Mouse (Mus musculus) MN1 (cell line): Measurements from ENCODE around the gene Fam110a.
"Not testable (repeated sequence)": the region's sequence is repeated elsewhere in the genome, so short reads cannot be mapped to it uniquely, and the experiment has no call there.

Experiments used
- DNase-seq: peaks from one replicate; pipeline ENCODE4 v3.0.0-alpha.2; 2016; ENCODE audit warnings: low spot score

Fam110a gene

DNA sequence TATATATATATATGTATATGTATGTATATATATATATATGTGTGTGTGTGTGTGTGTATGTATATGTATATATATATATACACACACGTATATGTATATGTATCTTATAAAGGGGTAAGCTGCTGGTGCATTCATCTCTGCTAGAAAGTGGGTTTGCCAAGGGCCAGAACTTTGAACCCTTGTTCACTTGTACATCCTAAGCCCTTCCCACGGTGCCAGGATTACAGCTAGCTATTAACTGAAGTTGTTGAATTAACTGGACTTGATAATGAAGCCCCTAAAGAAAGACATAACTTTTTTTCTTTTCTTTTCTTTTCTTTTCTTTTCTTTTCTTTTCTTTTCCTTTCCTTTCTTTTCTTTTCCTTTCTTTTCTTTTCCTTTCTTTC lies 17.2 kb upstream of the Fam110a start:
- not testable (repeated sequence) for DNase-seq

DNA sequence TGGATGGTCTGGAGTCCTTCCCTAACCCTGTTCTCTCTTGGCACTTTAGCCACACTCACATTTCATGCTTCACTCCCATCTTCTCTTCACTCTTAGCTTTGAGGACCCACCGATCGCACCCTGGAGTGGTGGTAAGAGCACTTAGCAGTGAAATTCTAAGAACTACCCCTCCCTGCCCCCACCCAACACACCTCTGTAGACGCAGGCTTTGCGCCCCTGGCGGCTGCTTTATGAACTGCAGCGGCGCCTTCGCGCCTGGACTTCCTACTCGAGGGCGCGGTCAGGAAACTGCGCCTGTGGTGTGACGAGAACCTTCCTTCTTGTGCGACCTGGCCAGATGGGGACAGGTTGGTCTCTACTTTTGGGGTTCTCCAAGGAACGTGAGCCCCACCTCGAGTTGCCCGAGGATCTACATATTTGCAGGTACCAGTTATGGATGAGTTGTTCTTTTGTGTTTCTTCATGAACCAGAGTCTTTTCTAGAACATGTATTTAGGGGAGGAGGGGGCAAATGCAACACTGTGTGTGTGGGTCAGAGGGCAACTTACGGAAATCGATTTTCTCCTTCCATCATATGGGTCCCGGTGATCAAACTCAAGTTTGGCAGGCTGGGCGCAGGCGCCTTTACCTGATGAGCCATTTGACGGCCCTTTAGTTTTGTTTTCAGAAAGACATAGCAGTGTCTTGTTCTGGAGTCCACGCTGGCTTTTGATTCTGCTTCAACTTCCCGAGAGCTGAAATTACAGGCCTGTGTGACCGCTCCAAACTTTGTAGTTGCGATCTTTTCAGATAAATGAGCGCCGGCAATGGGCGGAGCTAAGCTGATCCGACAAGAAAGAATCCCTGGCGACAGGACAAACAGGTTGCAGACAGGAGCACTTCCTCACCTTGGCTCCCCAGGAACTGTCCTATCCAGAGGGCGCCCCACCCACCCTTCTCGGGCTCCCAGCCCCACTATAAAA lies 16.5 kb upstream of the Fam110a start, which contains the start of gene Slc52a3:
TSS of gene Slc52a3 (plus strand) at position 283 of the 961 bp plus-strand sequence.
- peak; percentile 74 for DNase-seq

DNA sequence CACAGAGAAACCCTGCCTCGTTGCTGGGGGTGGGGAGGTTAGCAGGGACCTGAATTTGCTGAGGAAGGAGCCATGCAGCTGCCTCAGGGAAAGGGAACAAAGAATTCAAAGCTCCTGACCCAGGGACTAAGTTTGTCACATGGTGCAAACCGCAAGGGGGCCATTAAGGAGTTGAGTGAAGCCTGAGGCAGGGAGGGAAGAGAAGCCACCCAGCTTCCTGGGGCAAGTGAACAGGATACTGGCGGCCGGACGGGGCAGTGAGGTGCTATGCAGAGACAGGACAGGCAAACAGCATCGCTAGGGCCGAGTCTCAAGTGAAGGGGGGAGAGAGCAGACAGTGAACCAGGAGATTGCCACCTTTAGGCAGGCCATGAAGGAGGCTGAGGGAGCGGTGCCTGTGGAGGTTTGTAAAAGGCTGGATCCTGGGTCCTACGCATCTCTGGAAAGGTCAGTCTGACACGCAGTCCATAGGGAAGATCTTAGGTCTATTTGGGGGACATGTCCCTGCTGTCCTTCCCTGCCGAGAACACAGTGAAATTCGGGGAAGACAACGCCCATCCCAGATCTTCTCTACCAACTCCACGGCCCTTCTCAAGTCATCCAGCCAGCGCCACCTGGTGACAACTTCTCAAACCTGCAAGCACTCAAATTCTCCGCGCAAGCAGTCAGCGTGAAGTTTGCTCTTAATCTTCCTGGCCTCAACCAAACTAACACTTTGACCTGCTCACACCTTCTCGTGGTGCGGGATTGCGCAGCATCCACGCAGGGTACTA lies 14.5 kb upstream of the Fam110a start:
- DNase-seq = peak; percentile 76

DNA sequence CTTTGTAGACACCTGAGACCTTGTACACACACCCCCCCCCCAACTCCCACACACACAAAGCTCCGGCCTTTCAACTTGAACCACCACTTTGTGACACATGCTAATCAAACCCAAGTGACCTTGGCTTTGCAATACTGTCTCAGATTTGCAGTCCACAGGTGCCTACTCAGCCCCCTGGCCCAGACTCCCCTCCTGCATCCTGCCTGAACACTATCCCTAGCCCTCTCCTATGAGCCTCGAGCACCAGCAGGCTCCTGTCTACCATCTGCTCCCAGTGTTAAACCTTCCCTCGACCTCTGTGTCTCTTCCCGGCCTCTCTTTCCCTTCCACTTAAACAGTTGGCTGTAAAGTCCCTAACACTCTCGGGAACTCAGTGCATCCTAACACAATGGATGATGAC lies 11.4 kb upstream of the Fam110a start:
- no peak for DNase-seq

DNA sequence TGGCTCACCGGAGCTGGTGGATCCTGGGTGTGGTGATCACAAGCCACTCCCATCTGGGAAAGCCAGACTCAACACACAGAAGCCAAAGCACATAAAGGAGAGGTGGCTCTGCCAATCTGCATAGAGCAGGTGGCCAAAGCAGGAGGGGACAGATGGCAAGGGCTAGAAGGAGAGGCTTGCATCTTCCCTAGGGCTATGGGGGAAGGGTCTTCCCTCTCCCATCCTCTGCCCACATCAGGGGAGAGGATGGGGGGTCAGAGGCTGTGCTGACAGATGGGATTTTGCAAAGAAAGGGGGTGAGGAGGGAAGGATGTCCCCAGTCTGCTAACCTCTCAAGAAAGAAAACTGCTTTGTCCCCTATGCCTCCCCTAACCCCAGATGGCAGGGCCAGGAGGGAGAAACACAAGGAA lies 11.0 kb upstream of the Fam110a start:
- DNase-seq = no peak

DNA sequence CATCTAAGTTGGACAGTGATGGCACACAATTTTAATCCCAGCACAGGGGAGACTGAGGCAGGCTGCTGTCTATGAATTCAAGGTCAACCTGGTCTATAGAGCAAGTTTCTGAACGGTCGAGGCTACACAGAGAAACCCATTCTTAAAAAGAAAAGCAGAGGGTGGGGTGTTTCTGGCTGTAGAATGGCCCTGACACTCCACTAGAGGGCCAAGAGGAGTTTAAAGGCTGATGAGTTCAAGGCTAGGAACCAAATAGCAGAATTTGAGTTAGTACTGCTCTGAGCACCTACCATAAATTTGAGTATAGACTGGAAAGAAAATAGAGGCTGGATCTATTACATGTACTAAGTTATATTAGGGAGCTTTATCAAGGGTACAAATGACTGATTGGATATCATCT lies 9.0 kb upstream of the Fam110a start:
- no peak for DNase-seq

DNA sequence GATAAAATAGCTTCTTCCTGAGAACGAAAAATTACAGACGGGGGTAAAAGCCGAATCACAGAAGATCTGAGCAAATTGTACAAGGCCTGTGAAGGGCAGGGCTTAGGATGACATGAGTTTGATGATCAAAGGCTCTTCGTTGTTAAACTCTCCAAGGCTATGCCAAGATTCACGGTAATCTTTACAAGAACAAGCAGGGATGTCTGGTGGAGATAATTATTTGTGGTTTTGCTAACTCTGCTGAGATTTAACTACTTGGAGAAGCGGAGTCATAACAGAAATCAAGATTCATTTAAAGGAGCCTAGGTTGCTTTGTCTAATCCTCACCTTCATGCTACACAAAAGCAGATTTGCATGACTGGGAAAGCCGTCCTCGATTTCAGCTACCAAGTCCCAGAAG lies 6.9 kb upstream of the Fam110a start:
- DNase-seq = no peak

DNA sequence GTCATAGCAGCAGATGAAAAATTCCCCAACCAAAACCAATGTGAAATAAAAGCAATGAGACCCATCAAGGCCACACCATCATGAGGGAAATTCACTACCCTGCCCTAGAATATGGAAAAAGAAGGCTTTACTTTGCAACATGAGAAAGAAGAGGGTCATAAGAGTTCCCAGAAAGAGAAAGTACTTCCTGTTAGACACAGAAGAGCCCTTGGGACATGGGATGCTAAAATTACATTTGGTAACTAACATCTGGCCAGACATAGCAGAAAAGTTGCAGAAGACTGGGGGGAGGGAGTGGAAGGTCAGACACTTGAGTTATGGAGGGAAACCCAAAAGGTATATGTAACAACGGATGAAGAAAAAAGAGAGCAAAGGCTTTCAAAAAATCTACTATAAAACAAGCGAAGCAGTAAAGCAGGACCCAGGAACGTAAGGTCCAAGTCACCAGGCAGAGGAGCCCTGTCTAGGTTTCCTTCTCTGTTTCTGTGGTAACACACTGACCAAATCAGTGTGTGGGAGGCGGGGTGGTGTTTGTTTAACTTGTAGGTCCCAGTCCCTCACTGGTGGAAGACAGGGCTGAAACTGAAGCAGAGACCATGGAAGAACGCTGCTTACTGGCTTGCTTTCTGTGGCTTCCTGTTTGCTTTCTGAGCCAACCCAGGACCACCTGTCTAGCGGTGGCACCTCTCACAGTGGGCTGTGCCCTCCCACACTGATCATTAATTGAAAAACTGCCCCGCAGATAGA lies 5.6 kb upstream of the Fam110a start:
- no peak for DNase-seq

DNA sequence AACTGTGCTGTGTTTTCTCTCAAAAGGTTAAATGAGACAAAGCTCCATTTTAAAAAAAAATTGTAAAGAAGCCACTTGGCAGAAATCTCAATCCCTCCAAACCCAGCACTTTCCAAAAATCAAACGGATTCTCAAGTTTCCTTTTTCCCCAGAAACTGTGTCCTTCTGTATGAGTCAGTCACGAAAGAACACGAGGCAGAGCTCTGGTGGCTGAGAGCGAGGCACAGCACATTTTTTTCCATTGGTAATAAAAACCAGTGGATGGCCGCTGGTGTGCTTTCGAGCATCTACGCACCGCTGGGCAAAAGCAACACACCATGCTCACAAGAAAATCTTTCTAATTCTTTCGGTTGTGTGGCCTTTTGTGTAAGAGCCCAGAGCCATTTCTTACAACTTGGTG lies 4.0 kb upstream of the Fam110a start:
- no peak for DNase-seq

DNA sequence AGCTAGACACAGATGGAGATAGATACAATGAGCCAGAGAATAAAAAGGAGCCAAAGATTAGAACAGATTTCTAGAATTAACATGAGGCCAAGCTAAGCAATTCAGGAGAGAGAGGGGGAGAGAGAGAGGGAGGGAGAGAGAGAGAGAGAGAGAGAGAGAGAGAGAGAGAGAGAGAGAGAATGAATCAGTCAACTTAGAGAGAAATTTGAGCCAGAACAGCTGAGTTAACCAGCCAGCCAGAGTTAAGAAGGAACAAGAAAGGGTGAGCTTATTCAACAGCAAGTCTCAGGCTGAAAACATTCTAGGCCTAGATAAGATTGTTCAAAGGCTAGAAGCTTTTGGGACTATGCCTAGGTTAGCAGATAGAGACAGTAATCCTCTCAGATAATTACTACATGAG lies 2.5 kb upstream of the Fam110a start:
- no peak for DNase-seq

DNA sequence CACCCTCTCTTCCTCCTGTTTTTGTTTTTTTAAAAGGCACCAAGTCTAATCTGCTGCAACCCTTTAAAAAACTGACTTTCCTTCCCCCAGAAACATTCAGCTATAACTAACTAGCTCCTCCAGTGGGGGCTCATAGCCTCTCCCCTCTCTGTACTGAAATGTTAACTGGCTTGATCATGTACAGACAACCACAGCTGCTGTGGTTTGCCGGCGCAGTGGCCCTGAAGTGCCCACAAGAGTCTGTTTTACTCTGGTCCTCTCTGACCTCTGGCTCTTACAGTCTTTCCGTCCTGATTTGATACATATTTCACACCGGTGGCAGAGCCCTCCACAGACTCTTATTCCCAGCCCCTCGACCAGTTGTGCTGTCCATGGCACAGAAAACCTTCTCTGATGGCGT lies 1.2 kb upstream of the Fam110a start:
- DNase-seq = no peak

DNA sequence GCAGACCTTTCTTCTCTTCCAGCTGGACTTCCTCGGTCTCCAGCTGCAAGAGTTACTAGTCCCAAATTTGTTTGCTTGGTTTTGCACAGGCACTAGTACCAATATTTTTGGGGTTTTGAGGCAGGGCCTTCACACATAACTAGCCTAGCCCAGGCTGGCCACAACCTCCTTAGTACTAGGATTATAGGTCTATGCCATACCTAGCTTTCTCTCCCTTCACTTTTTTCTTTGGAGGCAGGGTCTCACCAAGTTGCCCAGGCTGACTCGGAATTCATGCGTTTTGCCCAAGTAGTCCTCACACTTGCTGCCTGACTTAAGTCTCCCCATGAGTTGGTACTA lies 305 bp upstream of the Fam110a start:
- no peak for DNase-seq

DNA sequence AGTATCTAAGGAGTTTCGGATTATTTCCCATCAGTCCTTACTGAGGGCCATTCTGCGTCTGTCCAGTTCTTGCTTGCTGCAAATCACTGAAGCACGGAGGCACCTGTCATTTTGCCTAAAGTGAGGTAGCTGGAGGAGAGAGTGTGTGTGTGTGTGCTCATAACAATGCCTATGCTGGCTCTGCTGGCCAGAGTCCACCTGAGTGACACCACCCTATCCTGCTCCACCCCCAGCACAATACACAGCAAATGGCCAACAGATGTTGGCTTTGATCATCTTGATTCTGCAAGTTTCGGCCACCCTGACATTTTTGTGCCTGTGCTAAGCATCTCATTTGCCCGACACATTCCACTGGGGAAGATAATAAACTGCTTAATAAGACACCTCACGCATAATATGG lies 1.5 kb downstream of the Fam110a start:
- no peak for DNase-seq

DNA sequence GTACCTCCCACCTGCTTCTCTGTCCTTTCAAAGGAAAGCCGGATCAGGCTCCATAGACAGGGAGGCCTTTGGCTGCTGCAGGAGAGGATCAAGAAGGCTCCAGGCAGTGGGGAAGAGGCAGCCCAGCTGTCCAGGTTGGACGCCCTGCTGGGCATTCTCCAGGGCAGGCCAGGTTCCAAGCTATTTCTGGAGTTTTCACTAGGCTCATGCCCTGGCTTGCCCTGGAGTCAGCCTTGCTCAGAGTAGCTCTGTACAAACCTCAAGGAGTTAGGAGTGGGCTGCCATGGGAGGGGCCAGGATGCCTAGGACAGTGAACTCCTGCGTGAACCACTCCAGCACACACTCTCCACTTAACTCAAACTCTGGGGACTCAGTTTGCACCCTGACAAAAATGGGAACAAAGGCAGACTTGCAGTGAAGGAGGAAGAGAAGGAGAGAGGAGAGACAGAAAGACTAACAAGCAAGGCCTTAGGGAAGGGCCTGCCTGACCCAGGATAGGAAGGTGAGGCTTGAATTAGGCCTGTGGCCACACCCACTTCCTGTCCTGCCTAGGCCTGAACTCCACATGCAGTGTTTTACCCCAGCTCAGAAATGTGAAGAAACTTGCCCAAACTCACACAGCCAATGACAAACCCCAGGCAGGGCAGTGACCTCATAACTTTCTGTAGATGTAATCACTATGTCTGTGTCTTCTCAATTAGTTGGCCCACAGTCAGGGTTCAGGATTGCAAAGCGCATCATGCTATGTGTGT lies 2.2 kb downstream of the Fam110a start:
- no peak for DNase-seq

DNA sequence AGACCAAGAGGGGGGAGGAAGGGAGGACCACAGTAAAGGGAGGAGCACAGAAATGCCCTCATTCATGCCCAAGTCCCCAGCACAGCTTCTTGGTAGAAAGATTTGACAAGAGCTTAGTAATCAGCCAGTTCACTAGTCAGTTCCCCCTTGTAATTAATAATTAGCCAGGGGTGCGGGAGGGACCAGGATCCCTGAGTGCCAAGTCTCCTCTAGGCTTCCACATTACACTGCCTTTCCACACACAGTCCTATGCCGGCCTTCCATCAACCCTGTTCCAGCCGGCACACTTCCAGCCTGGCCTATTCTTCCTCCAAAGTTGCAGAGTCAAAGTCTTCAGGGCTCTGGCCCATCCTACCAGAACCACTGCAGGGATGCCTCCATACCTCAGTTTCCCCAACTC lies 4.0 kb downstream of the Fam110a start:
- DNase-seq = no peak

DNA sequence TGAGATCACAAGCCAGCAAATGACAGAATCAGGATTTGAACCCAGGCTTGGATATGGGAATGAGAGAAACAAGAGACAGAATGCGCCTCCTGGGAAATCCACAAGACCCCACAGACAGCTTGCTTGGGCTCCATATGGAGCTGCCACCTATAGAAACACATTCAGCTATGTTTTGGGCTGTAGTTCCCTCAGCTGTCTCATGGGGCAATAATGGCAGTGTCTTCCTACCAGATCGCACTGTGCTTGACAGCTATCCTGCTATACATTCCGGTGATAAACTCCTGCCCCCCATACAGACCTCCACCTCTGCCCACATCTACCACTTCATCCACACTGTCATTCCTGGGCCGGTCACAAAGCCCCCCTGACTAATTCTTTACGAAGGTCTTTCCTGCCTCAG lies 4.7 kb downstream of the Fam110a start:
- DNase-seq = no peak

DNA sequence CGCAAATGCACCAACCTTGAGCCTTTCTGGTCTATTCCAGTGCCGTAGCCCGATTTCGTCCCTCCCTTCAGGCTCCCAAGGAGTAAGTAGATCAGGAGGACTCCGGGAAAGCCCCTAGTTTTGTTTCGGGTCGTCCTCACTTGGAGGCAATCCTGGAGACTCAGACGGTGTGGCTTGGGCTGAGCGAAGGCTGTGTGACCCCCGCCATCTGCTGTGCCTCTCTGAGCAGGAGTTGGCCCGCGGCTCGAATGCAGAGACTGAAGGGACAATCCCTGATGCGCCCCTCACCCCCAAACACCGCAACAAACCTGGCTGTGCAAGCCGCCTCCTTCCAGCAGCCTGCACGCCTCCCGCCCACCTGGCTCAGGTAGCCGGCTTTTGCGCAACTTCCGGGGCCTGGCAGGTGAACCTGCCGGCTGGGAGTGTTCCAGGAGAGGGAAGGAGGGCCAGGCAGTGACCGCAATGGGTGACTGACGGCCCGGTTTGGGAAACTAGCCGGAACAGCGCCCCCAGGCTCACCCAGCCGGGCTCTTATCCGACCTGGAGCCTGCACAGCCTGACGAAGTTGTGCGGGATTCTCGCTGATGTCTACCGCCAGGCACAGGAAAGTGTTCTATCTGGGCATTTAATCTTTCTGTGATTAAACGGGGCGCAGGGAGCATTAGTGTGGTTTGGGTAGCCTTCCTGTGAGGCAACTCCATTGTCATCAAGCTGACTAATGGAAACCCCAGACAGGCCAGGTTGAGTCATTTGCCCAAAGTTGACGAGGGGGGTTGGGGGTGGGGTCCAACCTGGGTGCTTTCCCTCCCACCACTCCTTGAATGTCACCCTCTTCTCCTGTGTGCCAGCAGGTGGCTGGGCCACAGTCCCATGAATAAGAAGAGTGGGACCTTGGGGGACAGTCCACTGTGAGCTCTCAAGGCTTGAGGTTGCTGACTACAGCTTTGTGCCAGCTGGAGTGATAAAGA lies 6.1 kb downstream of the Fam110a start:
- no peak for DNase-seq

DNA sequence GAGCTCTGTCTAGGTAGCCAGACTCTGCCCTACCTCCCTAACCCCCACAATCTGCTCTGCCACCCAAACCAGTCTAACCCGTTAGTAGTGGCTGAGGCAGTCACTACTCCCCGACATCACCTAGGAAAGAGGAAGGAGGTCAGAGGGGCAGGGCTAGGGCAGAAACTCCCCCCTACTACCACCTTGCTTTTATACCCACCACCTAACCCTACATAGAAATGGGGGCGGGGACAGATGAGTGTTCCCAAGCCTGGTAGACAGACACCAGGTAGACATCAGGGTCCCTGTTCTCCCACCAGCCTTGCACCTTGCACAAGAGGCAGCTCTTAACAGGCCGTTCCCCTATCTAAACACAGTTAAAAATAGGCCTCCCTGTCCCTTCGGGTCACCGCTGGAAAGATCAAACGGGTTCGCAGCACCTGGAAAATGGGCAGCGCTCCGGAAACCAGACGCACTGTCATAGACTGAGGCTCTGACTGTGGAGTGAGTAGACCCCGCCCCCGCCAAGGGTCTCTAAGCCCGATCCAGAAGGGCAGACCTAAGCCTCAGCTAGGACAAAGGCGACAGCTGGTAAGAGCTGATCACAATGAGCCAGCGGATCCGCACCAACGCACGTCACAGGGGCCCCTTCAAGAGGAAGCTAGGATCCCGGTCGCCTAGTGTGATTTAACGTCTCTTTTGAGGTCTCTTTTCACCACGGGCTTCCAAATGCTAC lies 7.0 kb downstream of the Fam110a start:
- no peak for DNase-seq

DNA sequence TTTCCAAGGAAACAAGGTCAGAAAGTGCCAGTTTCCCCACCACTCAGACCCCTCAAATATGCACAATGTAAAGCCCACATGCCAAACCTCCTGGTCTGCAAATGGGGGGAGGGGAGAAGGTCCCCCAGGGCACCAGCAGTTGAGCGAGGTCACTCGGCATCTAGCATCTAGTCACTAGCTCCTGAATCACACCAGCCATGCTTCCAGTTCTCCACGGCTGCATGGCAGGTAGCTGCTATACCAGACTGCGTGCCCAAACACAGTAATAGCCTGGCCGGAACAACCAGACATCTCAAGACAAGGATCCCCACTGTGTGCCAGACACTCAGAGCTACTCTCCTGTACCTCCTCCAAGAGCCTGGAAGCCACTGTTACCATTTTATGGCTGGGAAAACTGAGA lies 8.3 kb downstream of the Fam110a start:
- DNase-seq = no peak
